Mouse (Mus musculus): Measurements from ENCODE around the gene Acyp1. TPM values are rescaled to one million over a fixed set of nuclear protein-coding genes. Genes with fewer than 3 reads are reported as not detected.

Acyp1 gene
- polyA plus RNA-seq, 1 experiment from 2014 or later = 33.6 TPM

DNA sequence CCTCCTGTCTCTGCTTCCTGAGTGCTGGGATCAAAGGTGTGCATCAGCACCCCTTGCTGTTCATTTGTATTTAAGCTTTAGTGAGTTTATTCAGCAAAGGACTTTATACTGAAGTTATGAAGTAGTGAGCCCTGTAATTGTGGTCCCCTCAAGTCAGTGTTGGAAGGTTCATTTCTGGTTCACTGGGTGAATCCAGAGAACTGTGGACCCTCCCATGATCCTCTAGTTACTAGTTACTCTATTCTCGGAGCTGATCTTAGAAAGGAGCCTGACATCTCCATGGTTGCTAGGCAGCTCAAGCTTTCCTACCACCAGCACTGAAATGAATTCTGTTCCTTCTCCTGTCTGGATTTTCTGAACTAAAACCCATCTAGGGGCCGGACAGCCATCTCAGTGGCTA, 7.3 kb upstream of the Acyp1 start:
- 0 out of 2 replicates have a peak, but pooled peaks cover 2% of the 10 kb centered on the region for H3K4me1 ChIP-seq (replicated peaks; ENCODE audit: control insufficient read depth, insufficient read depth)
- no peaks in the 10 kb centered on the region for H3K36me3 ChIP-seq (ENCODE audit: control insufficient read depth, insufficient read depth, low read length)
- 87% methylated on average over 2 of the region's 2 CpGs for WGBS
- no peaks in the 10 kb centered on the region for H3K27me3 ChIP-seq (ENCODE audit: control insufficient read depth, insufficient read depth, low read length)
- no peak for DNase-seq (ENCODE audit: low spot score)
- no peak overlapping the region for H3K4me2 ChIP-seq (replicated peaks; ENCODE audit: low read depth)
- TF ChIP-seq EP300 (optimal IDR thresholded peaks at IDR 0.05) (no peak), CTCF (IDR thresholded peaks at IDR 0.05; ENCODE audit: low read depth) (no peak)
- H3K9me3 ChIP-seq (ENCODE audit: control insufficient read depth, low read length) = no peaks in the 10 kb centered on the region
- no peak for ATAC-seq (ENCODE audit: low FRiP score, low TSS enrichment)
- H3K9ac ChIP-seq (ENCODE audit: low read length) = no peak overlapping the region
- H3K27ac ChIP-seq (replicated peaks) = no peak overlapping the region
- H3K4me3 ChIP-seq (ENCODE audit: low read depth, low read length) = no peak overlapping the region

DNA sequence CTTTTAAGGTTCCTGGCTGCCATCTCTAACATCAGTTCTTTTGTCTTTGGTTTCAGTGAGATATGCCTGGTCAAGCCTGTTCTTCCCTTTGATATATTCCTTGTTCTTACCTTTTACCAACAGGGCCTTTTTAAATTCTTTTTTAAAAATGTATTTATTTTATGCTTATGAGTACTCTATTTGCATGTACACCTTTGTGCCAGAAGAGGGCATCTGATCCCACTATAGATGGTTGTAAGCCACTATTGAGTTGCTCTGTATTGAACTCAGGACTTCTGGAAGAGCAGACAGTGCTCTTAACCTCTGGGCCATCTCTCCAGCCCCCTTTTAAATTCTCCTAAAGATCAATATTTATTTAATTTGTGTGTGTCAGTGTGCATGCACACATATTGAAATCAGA, 4.7 kb upstream of the Acyp1 start:
- ATAC-seq (ENCODE audit: low FRiP score, low TSS enrichment) (no peak), DNase-seq (ENCODE audit: low spot score) (no peak)
- Histone ChIP-seq H3K27me3 (ENCODE audit: control insufficient read depth, insufficient read depth, low read length) (no peaks in the 10 kb centered on the region), H3K4me1 (replicated peaks; ENCODE audit: control insufficient read depth, insufficient read depth) (0 out of 2 replicates have a peak, but pooled peaks cover 1% of the 10 kb centered on the region), H3K9me3 (ENCODE audit: control insufficient read depth, low read length) (no peaks in the 10 kb centered on the region), H3K9ac (ENCODE audit: low read length) (no peak overlapping the region), H3K4me2 (replicated peaks; ENCODE audit: low read depth) (no peak overlapping the region), H3K36me3 (ENCODE audit: control insufficient read depth, insufficient read depth, low read length) (no peaks in the 10 kb centered on the region), H3K27ac (replicated peaks) (no peak overlapping the region), H3K4me3 (ENCODE audit: low read depth, low read length) (no peak overlapping the region)
- TF ChIP-seq CTCF (IDR thresholded peaks at IDR 0.05; ENCODE audit: low read depth) (peak; percentile 41), EP300 (optimal IDR thresholded peaks at IDR 0.05) (no peak)

DNA sequence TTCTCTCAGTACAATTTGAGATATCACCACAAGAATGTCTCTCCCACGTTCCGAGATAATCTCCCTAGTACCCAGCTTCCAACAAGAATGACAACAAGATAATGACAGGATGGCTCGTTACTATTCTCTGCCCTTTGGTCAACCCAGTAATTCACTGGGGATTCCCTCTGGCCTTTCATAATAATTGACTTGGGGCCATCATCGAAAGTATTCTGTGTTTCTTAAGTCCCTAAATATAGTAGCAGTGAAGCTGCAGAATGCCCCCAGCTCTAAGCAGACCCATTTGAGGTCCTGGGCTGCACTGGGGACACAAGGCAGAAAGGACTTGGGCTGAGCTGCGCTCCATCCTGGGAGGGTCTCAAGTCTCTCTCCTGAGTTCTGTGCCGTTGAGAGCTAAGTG, 4.0 kb upstream of the Acyp1 start:
- Histone ChIP-seq H3K27ac (replicated peaks) (no peak overlapping the region), H3K4me1 (replicated peaks; ENCODE audit: control insufficient read depth, insufficient read depth) (no peaks in the 10 kb centered on the region), H3K4me2 (replicated peaks; ENCODE audit: low read depth) (no peak overlapping the region), H3K9ac (ENCODE audit: low read length) (no peak overlapping the region), H3K4me3 (ENCODE audit: low read depth, low read length) (no peak overlapping the region), H3K9me3 (ENCODE audit: control insufficient read depth, low read length) (no peaks in the 10 kb centered on the region), H3K27me3 (ENCODE audit: control insufficient read depth, insufficient read depth, low read length) (no peaks in the 10 kb centered on the region), H3K36me3 (ENCODE audit: control insufficient read depth, insufficient read depth, low read length) (no peaks in the 10 kb centered on the region)
- ATAC-seq (ENCODE audit: low FRiP score, low TSS enrichment) = no peak
- 76% methylated on average over 6 of the region's 6 CpGs for WGBS
- DNase-seq (ENCODE audit: low spot score) = no peak
- no peak for TF ChIP-seq CTCF (IDR thresholded peaks at IDR 0.05; ENCODE audit: low read depth)
- TF ChIP-seq EP300 (optimal IDR thresholded peaks at IDR 0.05) = no peak

DNA sequence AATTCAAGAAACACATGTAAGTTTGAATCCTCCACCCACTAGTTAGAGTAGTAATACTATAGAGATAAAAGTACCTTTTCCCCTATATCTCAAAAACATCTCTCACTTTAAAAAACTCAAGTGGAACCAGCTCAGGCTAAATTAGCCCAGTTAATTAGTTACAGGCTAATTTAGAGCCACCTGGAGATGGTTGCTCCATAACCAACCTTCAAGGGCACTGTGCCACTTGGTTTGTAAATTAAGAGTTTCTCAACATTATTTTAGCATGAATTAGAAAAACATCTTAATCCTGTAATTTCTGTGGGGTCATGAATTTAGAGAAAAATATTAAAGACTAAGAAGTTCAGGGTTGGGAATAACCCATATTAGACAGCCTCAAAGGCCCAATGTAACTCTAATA, 3.3 kb upstream of the Acyp1 start:
- Histone ChIP-seq H3K4me2 (replicated peaks; ENCODE audit: low read depth) (no peak overlapping the region), H3K36me3 (ENCODE audit: control insufficient read depth, insufficient read depth, low read length) (no peaks in the 10 kb centered on the region), H3K27me3 (ENCODE audit: control insufficient read depth, insufficient read depth, low read length) (no peaks in the 10 kb centered on the region), H3K9me3 (ENCODE audit: control insufficient read depth, low read length) (no peaks in the 10 kb centered on the region), H3K27ac (replicated peaks) (no peak overlapping the region), H3K4me1 (replicated peaks; ENCODE audit: control insufficient read depth, insufficient read depth) (no peaks in the 10 kb centered on the region), H3K9ac (ENCODE audit: low read length) (no peak overlapping the region), H3K4me3 (ENCODE audit: low read depth, low read length) (no peak overlapping the region)
- DNase-seq (ENCODE audit: low spot score) (no peak), ATAC-seq (ENCODE audit: low FRiP score, low TSS enrichment) (no peak)
- no peak for TF ChIP-seq CTCF (IDR thresholded peaks at IDR 0.05; ENCODE audit: low read depth)
- no peak for TF ChIP-seq EP300 (optimal IDR thresholded peaks at IDR 0.05)

DNA sequence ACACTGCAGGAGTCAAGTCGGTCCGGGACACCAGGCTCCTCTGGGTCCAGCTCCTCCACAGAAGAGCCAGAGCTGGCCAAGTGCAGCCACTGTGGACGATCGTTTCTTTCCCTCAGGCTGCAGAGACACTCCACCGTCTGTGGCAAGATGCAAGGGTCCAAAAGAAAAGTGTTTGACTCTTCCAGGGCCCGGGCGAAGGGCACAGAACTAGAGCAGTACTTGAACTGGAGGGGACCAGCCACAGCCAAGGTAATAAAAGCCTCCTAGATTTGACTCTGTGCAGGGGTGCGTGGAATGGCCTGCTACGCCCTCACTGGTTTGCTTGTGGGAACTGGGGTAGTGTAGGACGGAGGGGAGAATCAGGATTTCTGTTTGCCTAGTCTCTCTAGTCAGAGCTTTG, 2.4 kb upstream of the Acyp1 start:
- TF ChIP-seq EP300 (optimal IDR thresholded peaks at IDR 0.05) (no peak), CTCF (IDR thresholded peaks at IDR 0.05; ENCODE audit: low read depth) (no peak)
- H3K4me3 ChIP-seq (ENCODE audit: low read depth, low read length) = no peak overlapping the region

DNA sequence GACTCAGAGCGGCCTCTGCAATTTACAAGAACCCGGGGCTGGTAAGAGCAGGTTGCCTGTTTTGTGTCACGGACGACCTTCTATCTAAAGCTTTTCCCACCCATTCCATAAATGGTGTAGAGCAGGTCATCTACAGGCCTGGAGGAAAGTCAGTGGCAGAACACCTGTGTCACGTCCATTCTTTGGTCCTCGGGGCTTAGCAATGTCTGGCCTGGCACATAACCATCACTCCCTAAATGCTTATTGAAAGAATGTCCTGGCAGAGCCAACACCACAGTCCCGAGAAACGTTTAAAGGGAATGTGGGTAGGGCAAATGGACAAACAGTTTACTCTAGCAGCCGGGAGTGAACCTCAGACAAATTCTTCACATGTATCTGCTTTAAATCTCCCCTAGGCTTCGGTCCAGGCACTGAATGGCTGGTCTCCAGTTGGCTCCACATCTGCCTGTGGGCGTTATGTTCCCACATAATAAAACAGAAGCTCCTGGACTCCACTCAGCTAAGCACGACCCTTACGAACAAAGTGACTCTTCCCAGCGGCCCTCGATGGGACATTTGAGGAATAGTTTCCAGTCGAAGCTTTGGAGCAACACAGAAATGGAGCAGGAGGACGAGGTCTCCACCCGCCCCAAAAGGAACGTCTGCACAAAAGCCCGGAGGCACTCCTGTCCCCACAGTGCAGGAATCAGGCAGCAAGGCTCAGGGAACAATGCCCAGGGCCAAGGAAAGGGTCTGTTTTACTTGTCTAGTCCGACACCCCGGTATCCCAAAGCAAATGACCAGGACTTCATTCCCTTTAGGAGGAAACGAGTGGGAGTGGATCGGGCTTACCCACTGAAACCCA, 1.1 kb upstream of the Acyp1 start:
- Histone ChIP-seq H3K4me3 (ENCODE audit: low read depth, low read length) (peak overlapping the region; percentile 41; the same call in 1 of the 2 replicates), H3K27me3 (ENCODE audit: control insufficient read depth, insufficient read depth, low read length) (no peaks in the 10 kb centered on the region), H3K9me3 (ENCODE audit: control insufficient read depth, low read length) (no peaks in the 10 kb centered on the region), H3K4me1 (replicated peaks; ENCODE audit: control insufficient read depth, insufficient read depth) (no peaks in the 10 kb centered on the region), H3K27ac (replicated peaks) (peak overlapping the region; percentile 83), H3K36me3 (ENCODE audit: control insufficient read depth, insufficient read depth, low read length) (no peaks in the 10 kb centered on the region), H3K9ac (ENCODE audit: low read length) (peak overlapping the region; percentile 31; the same call in 1 of the 2 replicates), H3K4me2 (replicated peaks; ENCODE audit: low read depth) (peak overlapping the region; percentile 66)
- WGBS = 29% methylated on average over 24 of the region's 24 CpGs
- DNase-seq (ENCODE audit: low spot score) = peak; percentile 61
- peak; percentile 45; the same call in 1 of the 2 replicates for ATAC-seq (ENCODE audit: low FRiP score, low TSS enrichment)
- peak; percentile 32 for TF ChIP-seq EP300 (optimal IDR thresholded peaks at IDR 0.05)
- TF ChIP-seq CTCF (IDR thresholded peaks at IDR 0.05; ENCODE audit: low read depth) = no peak

More for the DNA sequence above, 2.4 kb upstream of the Acyp1 start:
- WGBS = 80% methylated on average over 10 of the region's 10 CpGs
- H3K27ac ChIP-seq (replicated peaks) = no peak overlapping the region
- no peaks in the 10 kb centered on the region for H3K27me3 ChIP-seq (ENCODE audit: control insufficient read depth, insufficient read depth, low read length)
- H3K36me3 ChIP-seq (ENCODE audit: control insufficient read depth, insufficient read depth, low read length) = no peaks in the 10 kb centered on the region
- no peak overlapping the region for H3K9ac ChIP-seq (ENCODE audit: low read length)
- no peak for DNase-seq (ENCODE audit: low spot score)
- H3K9me3 ChIP-seq (ENCODE audit: control insufficient read depth, low read length) = no peaks in the 10 kb centered on the region
- H3K4me1 ChIP-seq (replicated peaks; ENCODE audit: control insufficient read depth, insufficient read depth) = no peaks in the 10 kb centered on the region
- no peak for ATAC-seq (ENCODE audit: low FRiP score, low TSS enrichment)
- H3K4me2 ChIP-seq (replicated peaks; ENCODE audit: low read depth) = 0 out of 2 replicates have a peak overlapping the region, but pooled peaks have one; percentile 26

Measured in stomach, postnatal 0 days (tissue).